Mouse (Mus musculus): ENCODE data around the gene Cuta.

The Cuta gene

GRCm38 (mm10) chr17:26939178-26939972 is at the start of gene Cuta:
Gene Cuta, minus strand, starts transcription at chr17:26939569.
- WGBS: under 1% methylated on average over 70 of the region's 70 CpGs

- 89% methylated on average over 10 of the region's 10 CpGs for WGBS
Observed at GRCm38 (mm10) chr17:26985503-26986179, 46.3 kb upstream of the Cuta start.

GRCm38 (mm10) chr17:26983382-26983781 is 44.0 kb upstream of the Cuta start:
- 84% methylated on average over 4 of the region's 4 CpGs for WGBS

- 36% methylated on average over 2 of the region's 2 CpGs for WGBS
Observed at GRCm38 (mm10) chr17:26981050-26981449, 41.7 kb upstream of the Cuta start.

GRCm38 (mm10) chr17:26979426-26979825 is 40.1 kb upstream of the Cuta start:
- 81% methylated on average over 2 of the region's 2 CpGs for WGBS

GRCm38 (mm10) chr17:26977354-26977753 is 38.0 kb upstream of the Cuta start:
- 86% methylated on average over 6 of the region's 6 CpGs for WGBS

- WGBS: 92% methylated on average over 15 of the region's 15 CpGs
Observed at GRCm38 (mm10) chr17:26974547-26974946, 35.2 kb upstream of the Cuta start.

GRCm38 (mm10) chr17:26972703-26973574 is 33.6 kb upstream of the Cuta start, which contains the start of gene Zbtb9:
Gene Zbtb9, plus strand, starts transcription at chr17:26973167.
- under 1% methylated on average over 75 of the region's 75 CpGs for WGBS

- WGBS: 0% methylated on average over 3 of the region's 3 CpGs
Observed at GRCm38 (mm10) chr17:26972107-26972506, 32.7 kb upstream of the Cuta start.

GRCm38 (mm10) chr17:26971247-26971905 is 32.0 kb upstream of the Cuta start:
- 46% methylated on average over 8 of the region's 8 CpGs for WGBS

- 60% methylated on average over 12 of the region's 12 CpGs for WGBS
Observed at GRCm38 (mm10) chr17:26970221-26970620, 30.9 kb upstream of the Cuta start.

GRCm38 (mm10) chr17:26969257-26969656 is 29.9 kb upstream of the Cuta start:
- WGBS: 71% methylated on average over 6 of the region's 6 CpGs

GRCm38 (mm10) chr17:26968200-26968611 is 28.8 kb upstream of the Cuta start:
- WGBS: 50% methylated on average over 6 of the region's 6 CpGs

GRCm38 (mm10) chr17:26967477-26967876 is 28.1 kb upstream of the Cuta start:
- 86% methylated on average over 6 of the region's 6 CpGs for WGBS

- WGBS: 54% methylated on average over 11 of the region's 11 CpGs
Observed at GRCm38 (mm10) chr17:26966993-26967392, 27.6 kb upstream of the Cuta start.

- WGBS: 89% methylated on average over 21 of the region's 21 CpGs
Observed at GRCm38 (mm10) chr17:26961572-26962240, 22.3 kb upstream of the Cuta start.

- 90% methylated on average over 4 of the region's 4 CpGs for WGBS
Observed at GRCm38 (mm10) chr17:26959815-26960214, 20.4 kb upstream of the Cuta start.

- WGBS: 49% methylated on average over 5 of the region's 5 CpGs
Observed at GRCm38 (mm10) chr17:26958880-26959279, 19.5 kb upstream of the Cuta start.

GRCm38 (mm10) chr17:26957872-26958271 is 18.5 kb upstream of the Cuta start:
- WGBS: 90% methylated on average over 5 of the region's 5 CpGs

GRCm38 (mm10) chr17:26956895-26957294 is 17.5 kb upstream of the Cuta start:
- WGBS: 80% methylated on average over 18 of the region's 18 CpGs

- 62% methylated on average over 5 of the region's 5 CpGs for WGBS
Observed at GRCm38 (mm10) chr17:26956309-26956708, 16.9 kb upstream of the Cuta start.
